Mouse (Mus musculus) cerebellum, adult 2 months (tissue): Measurements from ENCODE around the gene Pik3ap1.

Source experiments
- CTCF ChIP-seq: fragments of 200-500 bp; IDR thresholded peaks from 2 replicates; pipeline ENCODE4 v1.5.1; 2011; ENCODE audit warnings: low read depth, mild to moderate bottlenecking, control low read depth, low read length, moderate library complexity, borderline replicate concordance; ENCODE audit not compliant: insufficient read depth
- POLR2A ChIP-seq: fragments of 200-500 bp; IDR thresholded peaks from 2 replicates; pipeline ENCODE4 v1.6.1; 2011; ENCODE audit warnings: low read length, control low read depth, borderline replicate concordance; ENCODE audit not compliant: insufficient read depth

DNA sequence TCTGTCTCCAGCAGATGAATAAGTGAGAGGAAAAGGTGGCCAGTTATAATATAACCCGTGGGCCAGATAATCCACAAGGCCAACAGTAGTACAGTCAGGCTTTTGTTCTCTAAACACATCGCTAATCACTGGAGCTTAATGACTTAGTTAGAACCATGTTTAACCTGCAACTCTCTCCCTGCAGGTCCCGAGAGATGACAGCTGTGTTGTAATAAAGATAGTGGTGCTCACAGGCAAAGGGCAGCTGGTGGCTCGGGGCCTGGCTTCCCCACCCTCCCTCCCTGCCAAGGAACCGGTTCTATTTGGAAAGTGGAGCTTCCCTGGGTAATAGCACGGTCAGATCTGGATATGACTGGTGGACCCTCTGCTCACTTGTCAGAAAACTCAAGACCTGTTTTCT lies 100.4 kb downstream of the Pik3ap1 start:
- TF ChIP-seq CTCF (no peak), POLR2A (no peak)
